Mouse (Mus musculus): ENCODE results near the gene Rcbtb2. TPM values are rescaled to one million over a fixed set of nuclear protein-coding genes. Genes with fewer than 3 reads are reported as not detected.

Gene Rcbtb2
- total and polyA plus RNA-seq, 2 experiments from 2014 or later = 58.3 to 64.9 TPM

GRCm38 (mm10) chr14:73138483-73138882 lies 15.6 kb downstream of the Rcbtb2 start:
- Histone ChIP-seq H3K27ac (no peak overlapping the region), H3K36me3 (ENCODE audit: insufficient read depth, low read length) (no peaks in the 10 kb centered on the region), H3K9me3 (ENCODE audit: low read length) (no peaks in the 10 kb centered on the region), H3K4me2 (ENCODE audit: low read depth, low read length) (no peak overlapping the region), H3K4me1 (ENCODE audit: insufficient read depth, low read length) (no peaks in the 10 kb centered on the region), H3K9ac (replicated peaks; ENCODE audit: low read length) (no peak overlapping the region), H3K27me3 (ENCODE audit: insufficient read depth, low read length) (no peaks in the 10 kb centered on the region), H3K4me3 (ENCODE audit: low read length) (no peak overlapping the region)
- WGBS = 92% methylated on average over 7 of the region's 7 CpGs
- no peak for TF ChIP-seq CTCF (IDR thresholded peaks at IDR 0.05; ENCODE audit: low read depth)
- no peak for DNase-seq (ENCODE audit: low spot score)
- ATAC-seq = no peak

- no peak for DNase-seq (ENCODE audit: low spot score)
- no peaks in the 10 kb centered on the region for H3K36me3 ChIP-seq (ENCODE audit: insufficient read depth, low read length)
- no peak for TF ChIP-seq CTCF (IDR thresholded peaks at IDR 0.05; ENCODE audit: low read depth)
- no peaks in the 10 kb centered on the region for H3K27me3 ChIP-seq (ENCODE audit: insufficient read depth, low read length)
- no peak for ATAC-seq
- WGBS = 78% methylated on average over 5 of the region's 5 CpGs
- H3K4me3 ChIP-seq (ENCODE audit: low read length) = no peak overlapping the region
- H3K4me1 ChIP-seq (ENCODE audit: insufficient read depth, low read length) = peaks cover 7% of the 10 kb centered on the region; the same call in 1 of the 2 replicates
- H3K4me2 ChIP-seq (ENCODE audit: low read depth, low read length) = no peak overlapping the region
- H3K27ac ChIP-seq = no peak overlapping the region
- no peak overlapping the region for H3K9ac ChIP-seq (replicated peaks; ENCODE audit: low read length)
- no peaks in the 10 kb centered on the region for H3K9me3 ChIP-seq (ENCODE audit: low read length)
Measured at GRCm38 (mm10) chr14:73139866-73140265, 17.0 kb downstream of the Rcbtb2 start.

- H3K4me2 ChIP-seq (ENCODE audit: low read depth, low read length) = no peak overlapping the region; the same call in 1 of the 2 replicates
- no peak for DNase-seq (ENCODE audit: low spot score)
- WGBS = 74% methylated on average over 3 of the region's 3 CpGs
- no peak for TF ChIP-seq CTCF (IDR thresholded peaks at IDR 0.05; ENCODE audit: low read depth)
- peak overlapping the region; percentile 98; the same call in 1 of the 2 replicates for H3K27ac ChIP-seq
- peaks cover 11% of the 10 kb centered on the region; the same call in 1 of the 2 replicates for H3K4me1 ChIP-seq (ENCODE audit: insufficient read depth, low read length)
- no peak for ATAC-seq
- H3K9ac ChIP-seq (replicated peaks; ENCODE audit: low read length) = no peak overlapping the region
- H3K4me3 ChIP-seq (ENCODE audit: low read length) = no peak overlapping the region
- H3K36me3 ChIP-seq (ENCODE audit: insufficient read depth, low read length) = no peaks in the 10 kb centered on the region
- no peaks in the 10 kb centered on the region for H3K9me3 ChIP-seq (ENCODE audit: low read length)
- no peaks in the 10 kb centered on the region for H3K27me3 ChIP-seq (ENCODE audit: insufficient read depth, low read length)
Measured at GRCm38 (mm10) chr14:73141800-73142199, 19.0 kb downstream of the Rcbtb2 start.

- WGBS = 2% methylated on average over 11 of the region's 11 CpGs
- H3K9ac ChIP-seq (replicated peaks; ENCODE audit: low read length) = peak overlapping the region; percentile 91
Measured at GRCm38 (mm10) chr14:73142421-73142895, 19.6 kb downstream of the Rcbtb2 start.

GRCm38 (mm10) chr14:73142896-73143709 lies 20.3 kb downstream of the Rcbtb2 start:
- H3K9me3 ChIP-seq (ENCODE audit: low read length) = no peaks in the 10 kb centered on the region
- peak overlapping the region; percentile 98 for H3K27ac ChIP-seq
- peak overlapping the region; percentile 72 for H3K4me3 ChIP-seq (ENCODE audit: low read length)
- no peaks in the 10 kb centered on the region for H3K36me3 ChIP-seq (ENCODE audit: insufficient read depth, low read length)
- DNase-seq (ENCODE audit: low spot score) = peak; percentile 88
- peak; percentile 93 for ATAC-seq
- H3K27me3 ChIP-seq (ENCODE audit: insufficient read depth, low read length) = no peaks in the 10 kb centered on the region
- H3K4me1 ChIP-seq (ENCODE audit: insufficient read depth, low read length) = peaks cover 11% of the 10 kb centered on the region; the same call in 1 of the 2 replicates
- peak overlapping the region; percentile 91 for H3K9ac ChIP-seq (replicated peaks; ENCODE audit: low read length)
- no peak for TF ChIP-seq CTCF (IDR thresholded peaks at IDR 0.05; ENCODE audit: low read depth)
- peak overlapping the region; percentile 65 for H3K4me2 ChIP-seq (ENCODE audit: low read depth, low read length)
- 1% methylated on average over 86 of the region's 88 CpGs for WGBS

More at GRCm38 (mm10) chr14:73142421-73142895, 19.6 kb downstream of the Rcbtb2 start:
- Histone ChIP-seq H3K27me3 (ENCODE audit: insufficient read depth, low read length) (no peaks in the 10 kb centered on the region), H3K36me3 (ENCODE audit: insufficient read depth, low read length) (no peaks in the 10 kb centered on the region), H3K4me3 (ENCODE audit: low read length) (peak overlapping the region; percentile 72), H3K4me1 (ENCODE audit: insufficient read depth, low read length) (peaks cover 11% of the 10 kb centered on the region; the same call in 1 of the 2 replicates), H3K9me3 (ENCODE audit: low read length) (no peaks in the 10 kb centered on the region), H3K27ac (peak overlapping the region; percentile 98), H3K4me2 (ENCODE audit: low read depth, low read length) (peak overlapping the region; percentile 65)
- no peak for DNase-seq (ENCODE audit: low spot score)
- no peak for TF ChIP-seq CTCF (IDR thresholded peaks at IDR 0.05; ENCODE audit: low read depth)
- peak; percentile 34; the same call in 1 of the 2 replicates for ATAC-seq

- Histone ChIP-seq H3K4me2 (ENCODE audit: low read depth, low read length) (peak overlapping the region; percentile 65), H3K4me1 (ENCODE audit: insufficient read depth, low read length) (peaks cover 11% of the 10 kb centered on the region; the same call in 1 of the 2 replicates), H3K9me3 (ENCODE audit: low read length) (no peaks in the 10 kb centered on the region), H3K4me3 (ENCODE audit: low read length) (peak overlapping the region; percentile 72), H3K27me3 (ENCODE audit: insufficient read depth, low read length) (no peaks in the 10 kb centered on the region), H3K9ac (replicated peaks; ENCODE audit: low read length) (peak overlapping the region; percentile 91), H3K36me3 (ENCODE audit: insufficient read depth, low read length) (no peaks in the 10 kb centered on the region), H3K27ac (peak overlapping the region; percentile 98)
- ATAC-seq = peak; percentile 11; the same call in 1 of the 2 replicates
- no peak for TF ChIP-seq CTCF (IDR thresholded peaks at IDR 0.05; ENCODE audit: low read depth)
- WGBS = 36% methylated on average over 25 of the region's 25 CpGs
- DNase-seq (ENCODE audit: low spot score) = no peak
Measured at GRCm38 (mm10) chr14:73143710-73144420, 21.0 kb downstream of the Rcbtb2 start.
